Mouse (Mus musculus) heart, embryonic 16.5 days (tissue): ENCODE data around the gene Glis3. TPM values are rescaled to one million over a fixed set of nuclear protein-coding genes. Genes with fewer than 3 reads are reported as not detected.
A peak's percentile ranks its signal among the peaks of the same experiment; 100 is the strongest.

Experiments
- ATAC-seq: fragments of 200-750 bp; cut with Nextera tagmentation; replicated peaks from 2 replicates; pipeline ENCODE4 v1.8.0; 2017; ENCODE audit warnings: moderate number of reproducible peaks; ENCODE audit not compliant: insufficient read depth, low FRiP score; ENCODE audit errors: extremely low read depth
- H3K27ac ChIP-seq: fragments of 300-500 bp; sonication (generic); 2 replicates; pipeline ENCODE4 v1.5.1; 2014; ENCODE audit warnings: mild to moderate bottlenecking, low read length, control low read depth, moderate library complexity
- H3K27me3 ChIP-seq: fragments of 300-500 bp; sonication (generic); 2 replicates; pipeline ENCODE4 v1.6.1; 2014; ENCODE audit warnings: low read length, mixed read lengths; ENCODE audit not compliant: control insufficient read depth, insufficient read depth
- H3K36me3 ChIP-seq: fragments of 300-500 bp; sonication (generic); 2 replicates; pipeline ENCODE4 v1.6.1; 2014; ENCODE audit not compliant: control insufficient read depth, insufficient read depth
- H3K4me1 ChIP-seq: fragments of 300-500 bp; sonication (generic); 2 replicates; pipeline ENCODE4 v1.6.1; 2014; ENCODE audit warnings: low read length, mixed read lengths; ENCODE audit not compliant: control insufficient read depth, insufficient read depth
- H3K4me2 ChIP-seq: fragments of 300-500 bp; sonication (generic); 2 replicates; pipeline ENCODE4 v1.6.1; 2014; ENCODE audit warnings: low read depth, mild to moderate bottlenecking, control low read depth, low read length
- H3K4me3 ChIP-seq: fragments of 300-500 bp; sonication (generic); 2 replicates; pipeline ENCODE4 v1.5.1; 2014; ENCODE audit warnings: mild to moderate bottlenecking, control low read depth, low read length
- H3K9ac ChIP-seq: fragments of 300-500 bp; sonication (generic); 2 replicates; pipeline ENCODE4 v1.6.1; 2014; ENCODE audit warnings: low read length, control low read depth
- H3K9me3 ChIP-seq: fragments of 300-500 bp; sonication (generic); replicated peaks from 2 replicates; pipeline ENCODE4 v1.6.1; 2016; ENCODE audit warnings: low read length; ENCODE audit not compliant: control insufficient read depth
- WGBS: fragments of 180-500 bp; shearing (Covaris S2); extraction: QIAGEN DNeasy Blood & Tissue Kit; methylation state at CpG from one replicate; pipeline ENCODE4 v1.1.7; 2014; 5-methylcytosine and 5-hydroxymethylcytosine counted together
- polyA plus RNA-seq: library from polyadenylated mRNA; unstranded; fragments of >200 nt; fragmentation: Nextera tagmentation; extraction: Ambion mirVana; gene quantifications from 2 replicates; pipeline ENCODE4 v1.2.1, GENCODE M21; 2015

Glis3 gene
- polyA plus RNA-seq, 1 experiment from 2014 or later, result 1.3 TPM

DNA sequence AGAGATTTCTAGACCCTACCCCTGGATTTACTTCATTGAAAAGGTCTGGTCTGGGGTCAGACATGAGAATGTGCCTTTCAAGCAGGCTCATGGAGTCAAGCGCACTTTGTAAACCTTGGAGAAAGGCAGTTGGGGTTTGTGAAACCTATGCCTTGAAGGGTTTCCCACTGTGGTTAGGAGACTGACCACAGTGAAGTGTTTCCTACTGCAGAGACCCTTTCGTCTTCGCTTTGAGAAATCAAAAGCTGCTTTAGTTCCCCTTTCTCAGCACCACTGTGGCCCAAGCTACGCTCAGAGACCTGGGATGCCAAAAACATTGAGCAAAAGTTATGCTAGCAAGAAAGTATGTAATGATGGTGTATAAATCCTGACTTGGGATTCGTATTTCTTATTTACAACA lies 255.7 kb downstream of the Glis3 start:
- Histone ChIP-seq H3K9ac (no peak overlapping the region), H3K4me3 (no peak overlapping the region), H3K4me1 (no peaks in the 10 kb centered on the region), H3K4me2 (no peak overlapping the region), H3K27me3 (no peaks in the 10 kb centered on the region), H3K27ac (no peak overlapping the region), H3K36me3 (no peaks in the 10 kb centered on the region), H3K9me3 (no peaks in the 10 kb centered on the region)
- no peak for ATAC-seq
- 84% methylated on average over 5 of the region's 5 CpGs for WGBS

DNA sequence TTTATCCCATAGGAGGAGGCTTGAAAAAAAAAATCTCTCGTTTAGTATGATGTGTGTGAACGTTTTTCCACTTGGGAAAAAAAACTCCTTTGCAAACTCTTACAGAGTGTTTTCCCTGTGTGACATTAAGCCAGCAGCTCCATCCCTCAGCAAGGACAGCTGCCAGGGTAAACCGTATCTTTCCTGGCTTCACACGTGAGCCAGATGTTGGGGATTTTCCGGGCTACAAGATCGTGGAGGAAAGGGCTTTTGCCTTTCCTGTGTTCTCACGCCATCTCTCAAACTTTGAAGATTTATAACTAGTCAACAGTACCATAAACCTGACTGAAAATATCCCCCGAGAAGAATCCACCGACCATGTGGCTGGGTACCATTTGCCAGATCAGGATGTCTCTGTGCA lies 256.9 kb downstream of the Glis3 start:
- Histone ChIP-seq H3K27me3 (no peaks in the 10 kb centered on the region), H3K9ac (no peak overlapping the region), H3K27ac (no peak overlapping the region), H3K36me3 (no peaks in the 10 kb centered on the region), H3K4me3 (no peak overlapping the region), H3K4me1 (no peaks in the 10 kb centered on the region), H3K9me3 (no peaks in the 10 kb centered on the region), H3K4me2 (no peak overlapping the region)
- no peak for ATAC-seq
- 30% methylated on average over 9 of the region's 9 CpGs for WGBS

DNA sequence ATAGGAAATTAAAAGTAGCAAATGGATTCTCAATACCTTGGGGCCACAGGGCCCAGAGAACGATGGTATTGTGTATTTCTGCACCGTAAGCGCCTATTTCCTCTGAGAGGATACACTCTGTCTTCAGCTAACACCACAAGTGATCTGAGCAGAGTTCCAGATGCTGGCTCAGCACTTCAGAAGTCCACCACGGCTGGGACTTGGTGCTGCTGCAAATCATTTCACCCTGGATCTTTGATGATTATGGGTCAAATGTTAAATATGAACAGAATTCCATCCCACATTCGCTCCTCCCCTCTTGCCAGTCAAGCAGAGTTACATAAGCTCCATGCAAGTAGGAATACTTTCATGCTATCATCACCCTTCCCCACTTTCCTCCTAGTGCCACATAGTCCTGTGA lies 263.8 kb downstream of the Glis3 start:
- peaks cover 3% of the 10 kb centered on the region; the same call in 1 of the 2 replicates for H3K9me3 ChIP-seq
- no peaks in the 10 kb centered on the region for H3K36me3 ChIP-seq
- no peak overlapping the region for H3K27ac ChIP-seq
- H3K4me1 ChIP-seq, result no peaks in the 10 kb centered on the region
- no peak overlapping the region for H3K4me2 ChIP-seq
- WGBS, result 76% methylated on average over 5 of the region's 5 CpGs
- no peak overlapping the region for H3K9ac ChIP-seq
- H3K4me3 ChIP-seq, result no peak overlapping the region
- no peaks in the 10 kb centered on the region for H3K27me3 ChIP-seq
- no peak for ATAC-seq

DNA sequence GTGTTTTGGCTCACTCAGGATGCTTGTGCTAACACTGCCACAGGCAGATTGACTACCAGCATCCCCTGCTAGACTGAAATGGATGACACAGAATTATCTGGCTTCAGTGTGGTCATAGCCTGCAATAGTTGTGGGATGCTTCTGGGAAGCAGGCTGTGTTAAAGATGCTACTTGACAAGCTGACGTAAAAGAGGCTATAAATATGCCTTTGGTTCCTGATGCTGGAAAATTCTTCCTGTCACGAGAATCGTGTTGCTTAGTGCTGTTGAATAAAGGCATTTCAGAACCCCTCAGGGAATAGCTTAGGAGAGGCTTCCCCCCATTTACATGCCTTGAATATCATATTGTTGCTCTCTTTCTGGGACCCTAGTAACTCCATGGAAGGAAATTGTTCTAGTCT lies 271.1 kb downstream of the Glis3 start:
- H3K4me1 ChIP-seq, result peaks cover 2% of the 10 kb centered on the region; the same call in 1 of the 2 replicates
- H3K27me3 ChIP-seq, result no peaks in the 10 kb centered on the region
- no peak overlapping the region for H3K4me3 ChIP-seq
- H3K9ac ChIP-seq, result no peak overlapping the region
- 53% methylated on average over 3 of the region's 3 CpGs for WGBS
- peaks cover 3% of the 10 kb centered on the region; the same call in 1 of the 2 replicates for H3K9me3 ChIP-seq
- no peak overlapping the region for H3K4me2 ChIP-seq
- ATAC-seq, result no peak
- H3K27ac ChIP-seq, result no peak overlapping the region
- no peaks in the 10 kb centered on the region for H3K36me3 ChIP-seq

DNA sequence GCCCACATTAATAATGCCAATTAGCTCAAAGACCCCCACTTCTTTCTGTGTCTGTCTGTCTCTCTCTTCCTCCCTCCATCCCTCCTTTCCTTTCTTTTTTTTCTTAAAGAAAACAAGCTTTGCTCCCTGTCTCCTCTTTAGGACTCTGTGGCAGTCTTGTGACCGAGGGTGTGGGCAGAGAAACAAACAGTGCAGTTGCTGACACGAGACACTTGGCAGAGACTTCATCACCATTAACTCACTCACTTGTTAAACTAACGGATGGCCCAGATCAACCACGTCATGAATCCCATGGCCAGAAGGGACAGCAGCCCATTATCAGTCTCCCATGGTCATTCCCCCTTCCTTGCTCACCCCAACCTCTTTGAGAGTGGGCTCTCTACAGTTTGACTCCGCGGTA lies 276.9 kb downstream of the Glis3 start:
- Histone ChIP-seq H3K4me3 (no peak overlapping the region), H3K4me2 (no peak overlapping the region), H3K27me3 (no peaks in the 10 kb centered on the region), H3K4me1 (no peaks in the 10 kb centered on the region), H3K9me3 (no peaks in the 10 kb centered on the region), H3K36me3 (no peaks in the 10 kb centered on the region), H3K9ac (no peak overlapping the region), H3K27ac (no peak overlapping the region)
- ATAC-seq, result no peak
- WGBS, result 50% methylated on average over 6 of the region's 6 CpGs

DNA sequence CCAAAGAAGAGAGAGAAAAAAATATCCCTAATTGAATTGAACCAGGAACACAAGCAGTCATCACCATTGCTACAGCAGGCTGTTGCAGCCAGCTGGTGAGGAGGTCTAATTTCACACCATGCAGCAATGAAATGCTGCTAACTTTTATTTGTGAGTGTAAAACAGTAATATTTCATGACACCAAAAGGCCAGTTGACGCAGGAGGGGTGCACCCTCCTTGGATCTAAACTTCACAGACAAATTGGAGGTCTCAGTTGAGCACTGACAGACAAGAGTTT lies 284.4 kb downstream of the Glis3 start:
- WGBS, result 93% methylated on average over 1 of the region's 1 CpGs
- no peaks in the 10 kb centered on the region for H3K36me3 ChIP-seq
- no peaks in the 10 kb centered on the region for H3K27me3 ChIP-seq
- H3K9me3 ChIP-seq, result no peaks in the 10 kb centered on the region
- H3K27ac ChIP-seq, result no peak overlapping the region
- ATAC-seq, result no peak
- H3K4me1 ChIP-seq, result no peaks in the 10 kb centered on the region
- H3K4me3 ChIP-seq, result no peak overlapping the region
- no peak overlapping the region for H3K9ac ChIP-seq
- no peak overlapping the region for H3K4me2 ChIP-seq

DNA sequence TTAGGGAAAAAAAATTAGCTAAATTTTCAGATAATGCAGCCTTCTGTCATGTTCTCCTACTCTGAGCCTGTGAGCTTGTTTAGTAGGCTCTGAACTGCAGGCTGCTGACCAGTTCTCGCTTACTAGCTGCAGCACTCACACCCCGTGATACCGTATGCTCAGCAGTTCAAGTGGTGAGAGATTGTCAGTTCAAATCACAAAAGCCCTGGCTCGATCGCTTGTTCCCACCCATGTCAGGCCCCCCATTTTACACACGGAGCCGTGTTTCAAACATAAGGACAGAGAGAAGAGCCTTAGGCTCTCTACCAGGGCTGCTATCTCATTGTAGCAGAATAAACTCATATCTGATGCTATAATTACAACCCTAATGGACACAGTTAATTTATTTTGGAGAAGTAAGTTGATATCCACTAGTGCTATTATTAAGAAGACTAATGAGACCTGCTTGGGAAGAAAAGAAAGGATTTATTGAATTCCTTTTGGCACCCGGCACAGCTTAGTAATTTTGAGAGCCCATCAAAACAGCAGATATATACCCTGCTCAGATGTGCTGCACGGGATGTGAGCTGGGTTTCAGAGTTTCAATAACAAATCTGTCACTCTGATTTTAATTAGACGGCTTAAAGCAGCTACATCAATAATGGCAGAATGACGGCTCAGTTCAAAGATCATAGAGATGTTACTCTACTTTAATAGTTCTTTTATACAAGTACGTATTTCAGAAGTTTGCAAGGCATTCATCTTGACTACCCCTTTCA lies 284.9 kb downstream of the Glis3 start:
- H3K9me3 ChIP-seq, result no peaks in the 10 kb centered on the region
- H3K36me3 ChIP-seq, result no peaks in the 10 kb centered on the region
- no peak overlapping the region for H3K4me3 ChIP-seq
- no peak overlapping the region for H3K27ac ChIP-seq
- no peaks in the 10 kb centered on the region for H3K27me3 ChIP-seq
- ATAC-seq, result 0 out of 2 replicates have a peak, but pooled peaks have one; percentile 10
- H3K9ac ChIP-seq, result no peak overlapping the region
- 55% methylated on average over 12 of the region's 12 CpGs for WGBS
- H3K4me2 ChIP-seq, result peak overlapping the region; percentile 25; the same call in 1 of the 2 replicates
- no peaks in the 10 kb centered on the region for H3K4me1 ChIP-seq

DNA sequence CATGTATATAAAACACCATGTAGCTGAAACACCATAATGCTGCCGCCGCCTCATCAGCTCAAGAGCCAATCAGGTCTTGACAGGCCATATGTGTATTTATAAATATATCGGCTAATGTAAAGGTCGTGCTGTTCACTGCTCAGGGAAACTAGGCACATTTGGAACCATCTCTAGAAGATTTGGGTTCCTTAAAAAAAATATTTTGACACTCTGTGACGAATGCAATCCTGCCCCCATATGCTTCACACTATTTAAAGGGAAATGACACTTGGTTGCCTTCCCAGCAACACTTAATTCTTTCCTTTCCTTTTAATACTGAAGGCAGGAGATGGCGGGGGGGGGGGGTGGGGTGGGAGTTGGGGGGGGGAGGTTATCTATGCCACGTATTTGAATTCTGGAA lies 286.1 kb downstream of the Glis3 start:
- Histone ChIP-seq H3K9ac (no peak overlapping the region), H3K9me3 (no peaks in the 10 kb centered on the region), H3K4me1 (no peaks in the 10 kb centered on the region), H3K27me3 (no peaks in the 10 kb centered on the region), H3K4me3 (no peak overlapping the region), H3K27ac (no peak overlapping the region), H3K4me2 (no peak overlapping the region), H3K36me3 (no peaks in the 10 kb centered on the region)
- no peak for ATAC-seq
- 74% methylated on average over 7 of the region's 7 CpGs for WGBS

DNA sequence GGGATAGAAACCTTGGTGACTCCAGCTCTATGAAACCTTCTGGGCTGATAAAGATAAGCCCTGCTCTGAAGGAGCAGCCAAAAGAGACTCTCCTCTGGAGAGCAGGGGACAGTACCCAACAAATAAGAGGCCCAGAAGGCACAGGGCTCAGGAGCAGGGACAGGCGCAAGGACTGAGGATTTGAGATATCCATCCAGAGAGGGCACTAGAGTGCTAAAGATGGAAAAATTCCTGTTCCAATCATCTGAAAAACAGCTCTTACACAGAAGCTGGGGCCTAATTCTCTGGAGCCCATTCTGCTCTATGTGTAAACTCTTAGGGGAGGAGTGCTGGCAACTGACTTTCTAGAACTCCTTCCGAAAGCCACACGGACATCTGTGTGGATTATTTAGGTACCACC lies 287.0 kb downstream of the Glis3 start:
- Histone ChIP-seq H3K4me1 (no peaks in the 10 kb centered on the region), H3K9ac (no peak overlapping the region), H3K9me3 (no peaks in the 10 kb centered on the region), H3K4me2 (no peak overlapping the region), H3K36me3 (no peaks in the 10 kb centered on the region), H3K4me3 (no peak overlapping the region), H3K27ac (no peak overlapping the region), H3K27me3 (no peaks in the 10 kb centered on the region)
- WGBS, result 78% methylated on average over 3 of the region's 3 CpGs
- ATAC-seq, result no peak
